Mouse (Mus musculus) intestine, embryonic 15.5 days (tissue): ENCODE data around the gene Runx2. TPM values are rescaled to one million over a fixed set of nuclear protein-coding genes. Genes with fewer than 3 reads are reported as not detected.

Source experiments
- ATAC-seq: fragments of 200-750 bp; cut with Nextera tagmentation; 2 replicates; pipeline ENCODE4 v1.8.0; 2017; ENCODE audit warnings: moderate TSS enrichment, moderate library complexity
- H3K27ac ChIP-seq: fragments of 300-500 bp; sonication (generic); 2 replicates; pipeline ENCODE4 v1.5.1; 2015; ENCODE audit warnings: mild to moderate bottlenecking, inconsistent platforms
- H3K27me3 ChIP-seq: fragments of 300-500 bp; sonication (generic); replicated peaks from 2 replicates; pipeline ENCODE4 v1.6.1; 2015; ENCODE audit warnings: inconsistent platforms
- H3K36me3 ChIP-seq: fragments of 300-500 bp; sonication (generic); 2 replicates; pipeline ENCODE4 v1.6.1; 2015; ENCODE audit warnings: inconsistent platforms
- H3K4me1 ChIP-seq: fragments of 300-500 bp; sonication (generic); replicated peaks from 2 replicates; pipeline ENCODE4 v1.6.1; 2015; ENCODE audit warnings: inconsistent platforms
- H3K4me2 ChIP-seq: fragments of 300-500 bp; sonication (generic); replicated peaks from 2 replicates; pipeline ENCODE4 v1.6.1; 2015; ENCODE audit warnings: mild to moderate bottlenecking, inconsistent platforms
- H3K4me3 ChIP-seq: fragments of 300-500 bp; sonication (generic); replicated peaks from 2 replicates; pipeline ENCODE4 v1.5.1; 2015; ENCODE audit warnings: inconsistent platforms
- H3K9ac ChIP-seq: fragments of 300-500 bp; sonication (generic); 2 replicates; pipeline ENCODE4 v1.6.1; 2015; ENCODE audit warnings: inconsistent platforms
- H3K9me3 ChIP-seq: fragments of 300-500 bp; sonication (generic); 2 replicates; pipeline ENCODE4 v1.6.1; 2016; ENCODE audit warnings: inconsistent platforms
- WGBS: fragments of 180-500 bp; shearing (Covaris S2); methylation state at CpG from one replicate; pipeline ENCODE4 v1.1.7; 2015; 5-methylcytosine and 5-hydroxymethylcytosine counted together
- polyA plus RNA-seq: library from polyadenylated mRNA; unstranded; fragments of >200 nt; fragmentation: Nextera tagmentation; extraction: Ambion mirVana; gene quantifications from 2 replicates; pipeline ENCODE4 v1.2.1, GENCODE M21; 2015

The Runx2 gene
- polyA plus RNA-seq, 1 experiment from 2014 or later = 1.2 TPM

DNA sequence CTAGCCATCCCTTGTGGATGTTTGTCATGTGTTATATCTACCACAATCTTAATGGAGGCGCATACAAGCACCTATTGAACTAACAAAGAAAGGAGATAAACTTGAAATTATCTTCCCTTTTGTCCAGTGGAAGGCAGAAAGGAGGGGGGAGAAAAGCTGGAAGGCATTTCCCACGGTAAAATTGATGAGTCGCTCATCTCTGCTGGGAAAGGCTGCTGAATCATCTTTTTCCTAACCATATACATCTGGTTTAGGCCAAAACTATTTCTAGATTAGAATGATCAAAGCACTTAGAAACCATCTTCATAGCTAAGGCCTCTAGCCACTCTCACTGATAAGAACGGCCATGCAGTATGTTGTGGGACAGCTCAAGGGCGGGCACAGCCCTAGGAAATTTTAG is 147.3 kb downstream of the Runx2 start:
- H3K4me2 ChIP-seq = no peak overlapping the region
- H3K27ac ChIP-seq = no peak overlapping the region
- H3K9me3 ChIP-seq = no peaks in the 10 kb centered on the region
- H3K4me1 ChIP-seq = no peaks in the 10 kb centered on the region; the same call in 1 of the 2 replicates
- no peaks in the 10 kb centered on the region for H3K36me3 ChIP-seq
- H3K4me3 ChIP-seq = no peak overlapping the region
- no peak overlapping the region for H3K9ac ChIP-seq
- 78% methylated on average over 5 of the region's 5 CpGs for WGBS
- no peaks in the 10 kb centered on the region for H3K27me3 ChIP-seq
- ATAC-seq = no peak

DNA sequence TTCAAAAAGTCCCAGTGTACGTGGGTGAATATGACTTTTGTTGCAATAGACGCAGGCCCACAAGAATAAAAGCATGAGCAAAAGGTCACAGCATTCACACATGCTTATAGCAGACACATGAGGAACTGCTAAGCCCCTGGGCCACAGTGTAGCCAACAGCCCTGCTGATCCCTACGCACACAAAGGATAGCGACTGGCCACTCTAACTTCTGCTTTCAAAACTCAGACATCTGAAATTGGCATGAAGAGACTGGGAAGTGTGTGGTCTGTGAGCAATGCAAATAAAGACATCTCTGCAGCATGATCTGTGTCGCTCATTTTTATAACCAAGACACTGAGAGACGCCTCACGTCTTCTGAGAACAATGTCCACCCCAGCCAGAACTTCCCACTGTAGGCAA is 150.7 kb downstream of the Runx2 start:
- 80% methylated on average over 7 of the region's 7 CpGs for WGBS

DNA sequence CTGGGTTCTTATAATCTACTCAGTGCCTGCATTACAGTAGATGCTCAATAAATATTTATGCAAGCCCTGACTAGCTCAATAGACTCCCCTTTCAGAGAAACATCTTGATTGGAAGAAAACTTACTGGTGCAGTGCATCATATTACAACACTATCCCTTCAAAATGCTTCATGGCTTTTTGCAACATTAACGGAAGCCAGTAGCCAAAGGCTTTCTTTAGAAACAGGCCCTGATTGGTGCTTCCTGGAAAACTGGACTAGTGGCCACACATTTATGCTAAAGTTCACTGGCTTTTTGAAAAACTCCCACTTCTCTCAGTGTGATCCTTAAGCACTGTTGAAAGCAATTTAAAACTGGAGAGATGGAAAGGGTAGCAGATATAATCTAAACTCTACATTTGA is 151.4 kb downstream of the Runx2 start:
- H3K9me3 ChIP-seq = no peaks in the 10 kb centered on the region
- 63% methylated on average over 1 of the region's 1 CpGs for WGBS
- H3K4me1 ChIP-seq = no peaks in the 10 kb centered on the region
- no peak overlapping the region for H3K4me2 ChIP-seq
- H3K4me3 ChIP-seq = no peak overlapping the region
- no peak overlapping the region for H3K9ac ChIP-seq
- ATAC-seq = no peak
- H3K27me3 ChIP-seq = no peaks in the 10 kb centered on the region
- H3K36me3 ChIP-seq = no peaks in the 10 kb centered on the region
- no peak overlapping the region for H3K27ac ChIP-seq

More for the DNA sequence above, 150.7 kb downstream of the Runx2 start:
- Histone ChIP-seq H3K4me2 (no peak overlapping the region), H3K27ac (no peak overlapping the region), H3K4me1 (no peaks in the 10 kb centered on the region), H3K9me3 (no peaks in the 10 kb centered on the region), H3K9ac (no peak overlapping the region), H3K27me3 (no peaks in the 10 kb centered on the region), H3K4me3 (no peak overlapping the region), H3K36me3 (no peaks in the 10 kb centered on the region)
- ATAC-seq = no peak

DNA sequence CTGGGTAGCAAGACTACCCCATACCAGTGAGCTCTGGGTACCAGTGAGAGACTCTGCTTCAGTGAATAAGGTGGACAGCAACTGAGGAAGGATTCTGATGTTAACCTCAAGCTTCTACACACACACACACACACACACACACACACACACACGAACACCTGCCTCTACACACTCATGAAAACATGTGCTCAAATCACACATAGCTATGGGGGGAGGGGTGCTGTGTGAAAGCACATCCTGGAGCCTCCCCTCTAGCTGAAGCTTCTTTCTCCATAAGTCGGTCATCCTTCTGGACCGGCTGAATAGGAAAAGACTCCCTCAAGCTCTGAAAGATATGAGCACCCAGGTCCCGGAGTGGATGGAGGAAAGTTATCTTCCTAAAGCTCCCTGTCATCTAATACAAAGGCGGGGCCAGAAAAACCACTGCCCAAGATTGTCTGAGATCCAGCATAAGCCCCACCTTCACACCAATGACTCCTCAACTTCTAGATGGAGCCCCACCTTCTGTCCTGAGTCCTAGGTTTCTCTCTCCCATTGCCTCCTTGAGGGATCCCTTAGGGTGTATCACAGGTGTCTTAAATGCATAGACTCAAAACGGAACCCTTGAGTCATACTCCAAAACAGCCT is 152.4 kb downstream of the Runx2 start:
- no peaks in the 10 kb centered on the region for H3K36me3 ChIP-seq
- H3K27me3 ChIP-seq = no peaks in the 10 kb centered on the region
- no peaks in the 10 kb centered on the region for H3K4me1 ChIP-seq
- WGBS = 88% methylated on average over 6 of the region's 6 CpGs
- ATAC-seq = no peak
- no peaks in the 10 kb centered on the region for H3K9me3 ChIP-seq
- H3K4me2 ChIP-seq = no peak overlapping the region
- H3K4me3 ChIP-seq = no peak overlapping the region
- no peak overlapping the region for H3K9ac ChIP-seq
- H3K27ac ChIP-seq = no peak overlapping the region

DNA sequence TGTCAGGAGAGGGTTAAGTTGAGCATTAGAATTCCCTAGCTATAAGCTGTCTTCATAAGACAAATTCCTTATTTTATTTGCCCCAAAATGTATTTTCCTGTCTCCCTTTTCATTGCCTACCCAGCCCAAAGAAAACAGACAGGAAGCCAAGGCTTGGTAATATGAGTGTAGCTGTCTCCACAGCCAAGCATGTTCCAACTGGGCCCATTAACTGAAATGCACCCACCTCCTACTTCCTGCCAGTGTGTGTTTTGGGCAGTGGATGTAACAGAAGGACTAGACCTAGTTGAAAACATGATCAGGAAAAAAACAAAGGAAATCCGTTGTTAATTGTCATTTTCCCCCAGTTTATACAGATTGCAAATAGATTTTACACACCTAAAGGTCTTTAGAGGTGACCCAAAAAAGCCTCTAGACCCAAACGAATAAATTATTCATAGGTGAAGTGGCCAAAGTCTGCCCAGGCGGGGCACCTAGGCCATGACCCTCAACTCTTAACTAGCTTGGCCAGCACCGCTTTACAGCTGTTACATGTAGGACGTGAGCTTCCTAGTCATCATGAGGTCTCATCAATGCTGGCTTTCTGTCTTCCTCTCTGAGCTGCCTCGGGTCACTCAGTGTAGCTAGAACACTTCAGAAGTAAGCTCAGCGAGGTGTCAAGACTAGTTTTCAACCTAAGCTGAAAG is 154.3 kb downstream of the Runx2 start:
- Histone ChIP-seq H3K4me2 (no peak overlapping the region), H3K36me3 (no peaks in the 10 kb centered on the region), H3K27ac (no peak overlapping the region), H3K4me3 (no peak overlapping the region), H3K9me3 (no peaks in the 10 kb centered on the region), H3K27me3 (no peaks in the 10 kb centered on the region), H3K9ac (no peak overlapping the region), H3K4me1 (no peaks in the 10 kb centered on the region)
- WGBS = 72% methylated on average over 7 of the region's 7 CpGs
- no peak for ATAC-seq

DNA sequence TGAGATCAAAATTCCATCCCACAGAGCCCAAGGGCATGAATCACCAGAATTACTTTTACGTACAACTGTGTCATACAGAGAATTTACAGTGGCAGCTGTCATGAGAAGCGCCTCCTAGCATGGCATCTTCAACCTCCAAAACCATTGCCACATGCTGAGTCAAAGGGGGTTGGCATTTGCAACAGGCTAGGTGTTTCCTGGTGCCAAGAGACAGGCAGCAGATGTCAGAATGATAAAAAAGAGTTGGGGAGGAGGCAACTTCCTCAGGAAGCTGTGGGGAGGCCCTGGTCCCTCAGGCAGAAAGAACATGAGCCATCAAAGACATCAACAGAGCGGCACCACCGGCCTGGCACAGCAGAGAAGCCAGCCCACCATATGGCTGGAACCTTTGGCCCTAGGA is 160.1 kb downstream of the Runx2 start:
- no peak overlapping the region for H3K9ac ChIP-seq
- H3K9me3 ChIP-seq = no peaks in the 10 kb centered on the region
- no peak for ATAC-seq
- 74% methylated on average over 4 of the region's 4 CpGs for WGBS
- no peak overlapping the region for H3K27ac ChIP-seq
- H3K36me3 ChIP-seq = no peaks in the 10 kb centered on the region
- H3K27me3 ChIP-seq = no peaks in the 10 kb centered on the region
- H3K4me1 ChIP-seq = no peaks in the 10 kb centered on the region
- no peak overlapping the region for H3K4me2 ChIP-seq
- no peak overlapping the region for H3K4me3 ChIP-seq

DNA sequence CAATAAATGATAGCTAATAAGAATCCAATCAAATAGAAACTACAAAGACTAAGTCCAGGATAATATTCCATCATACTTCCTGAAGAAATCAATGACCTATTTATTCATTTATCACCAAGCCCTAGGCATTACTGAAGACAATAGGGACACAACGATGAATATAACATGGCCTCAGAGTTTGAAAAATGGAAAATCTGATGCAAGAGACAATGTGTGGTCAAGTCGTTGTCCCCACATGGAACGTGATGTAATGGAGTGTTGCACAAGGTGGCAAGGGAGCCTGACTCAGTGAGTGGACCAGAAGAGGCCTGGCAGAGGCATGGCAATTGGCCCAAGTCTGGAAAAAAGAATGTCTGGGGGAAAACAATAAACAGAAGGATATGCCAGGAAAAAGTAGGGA is 161.5 kb downstream of the Runx2 start:
- H3K36me3 ChIP-seq = no peaks in the 10 kb centered on the region
- no peaks in the 10 kb centered on the region for H3K27me3 ChIP-seq
- H3K4me1 ChIP-seq = no peaks in the 10 kb centered on the region
- H3K9ac ChIP-seq = no peak overlapping the region
- no peak for ATAC-seq
- H3K4me2 ChIP-seq = no peak overlapping the region
- no peak overlapping the region for H3K4me3 ChIP-seq
- 87% methylated on average over 3 of the region's 3 CpGs for WGBS
- no peaks in the 10 kb centered on the region for H3K9me3 ChIP-seq
- no peak overlapping the region for H3K27ac ChIP-seq

DNA sequence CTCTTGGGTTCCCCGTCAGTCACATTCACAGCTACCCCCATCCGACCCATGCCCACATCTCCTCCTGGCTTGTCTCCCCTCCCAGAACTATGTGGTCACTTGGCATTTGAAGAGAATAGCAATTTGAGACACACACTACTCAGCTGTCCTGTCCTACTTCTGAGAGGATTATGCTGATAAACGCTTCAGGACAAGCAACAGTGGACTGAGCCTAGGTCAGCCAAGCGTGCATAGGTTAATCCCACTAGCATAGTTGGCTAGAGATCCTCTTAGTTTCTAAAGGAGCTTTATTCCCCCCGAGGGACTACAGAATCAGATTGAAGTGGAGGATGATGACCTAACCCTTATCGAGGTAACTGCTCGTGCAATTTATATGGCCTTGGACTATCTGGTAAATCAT is 162.5 kb downstream of the Runx2 start:
- Histone ChIP-seq H3K4me3 (no peak overlapping the region), H3K27me3 (no peaks in the 10 kb centered on the region), H3K27ac (no peak overlapping the region), H3K9ac (no peak overlapping the region), H3K36me3 (no peaks in the 10 kb centered on the region), H3K4me1 (no peaks in the 10 kb centered on the region), H3K9me3 (no peaks in the 10 kb centered on the region), H3K4me2 (no peak overlapping the region)
- ATAC-seq = no peak
- 90% methylated on average over 7 of the region's 7 CpGs for WGBS

DNA sequence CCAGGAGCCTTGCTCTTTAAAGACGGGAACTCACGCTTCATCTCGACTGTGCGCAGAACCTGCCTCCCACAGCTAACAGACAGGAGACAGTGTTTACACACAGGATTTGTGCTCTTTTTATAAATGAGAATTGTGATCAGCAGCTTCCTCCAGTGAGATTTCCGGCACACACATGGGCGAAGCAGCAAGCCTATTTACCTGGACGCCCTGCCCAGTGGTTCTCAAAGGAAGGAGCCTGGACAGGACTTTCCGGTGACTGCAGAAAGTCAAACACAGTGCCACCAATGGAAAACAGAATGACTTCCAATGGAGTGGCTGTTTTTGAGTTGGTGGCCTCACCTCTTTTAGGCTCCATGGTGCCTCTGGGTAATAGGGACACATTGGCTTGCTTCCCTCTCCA is 163.0 kb downstream of the Runx2 start:
- Histone ChIP-seq H3K4me1 (no peaks in the 10 kb centered on the region), H3K4me2 (no peak overlapping the region), H3K4me3 (no peak overlapping the region), H3K27ac (no peak overlapping the region), H3K9ac (no peak overlapping the region), H3K36me3 (no peaks in the 10 kb centered on the region), H3K9me3 (no peaks in the 10 kb centered on the region), H3K27me3 (no peaks in the 10 kb centered on the region)
- no peak for ATAC-seq
- WGBS = 66% methylated on average over 8 of the region's 8 CpGs

DNA sequence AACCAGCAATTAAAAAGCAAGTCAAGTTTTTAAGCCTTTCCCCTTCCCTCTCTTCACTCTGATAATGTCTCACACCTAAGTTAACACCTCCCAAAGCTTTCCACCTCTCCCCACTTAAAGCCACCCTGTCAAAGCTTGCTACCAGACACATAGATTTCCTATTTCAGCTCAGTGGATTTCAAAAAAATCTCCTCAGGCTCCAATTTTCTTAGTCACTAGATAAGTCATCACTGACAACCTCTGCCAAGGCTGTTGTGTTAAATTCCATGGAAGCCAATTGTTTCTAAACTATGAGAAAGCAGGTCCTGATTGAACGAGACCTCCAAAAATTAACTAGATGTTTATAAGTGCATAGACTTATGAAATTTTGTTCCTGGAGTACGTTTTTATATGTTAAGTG is 164.2 kb downstream of the Runx2 start:
- no peaks in the 10 kb centered on the region for H3K36me3 ChIP-seq
- H3K27me3 ChIP-seq = no peaks in the 10 kb centered on the region
- no peaks in the 10 kb centered on the region for H3K4me1 ChIP-seq
- no peak for ATAC-seq
- WGBS = 86% methylated on average over 2 of the region's 2 CpGs
- H3K4me3 ChIP-seq = no peak overlapping the region
- no peak overlapping the region for H3K27ac ChIP-seq
- H3K9me3 ChIP-seq = no peaks in the 10 kb centered on the region
- H3K9ac ChIP-seq = no peak overlapping the region
- no peak overlapping the region for H3K4me2 ChIP-seq

DNA sequence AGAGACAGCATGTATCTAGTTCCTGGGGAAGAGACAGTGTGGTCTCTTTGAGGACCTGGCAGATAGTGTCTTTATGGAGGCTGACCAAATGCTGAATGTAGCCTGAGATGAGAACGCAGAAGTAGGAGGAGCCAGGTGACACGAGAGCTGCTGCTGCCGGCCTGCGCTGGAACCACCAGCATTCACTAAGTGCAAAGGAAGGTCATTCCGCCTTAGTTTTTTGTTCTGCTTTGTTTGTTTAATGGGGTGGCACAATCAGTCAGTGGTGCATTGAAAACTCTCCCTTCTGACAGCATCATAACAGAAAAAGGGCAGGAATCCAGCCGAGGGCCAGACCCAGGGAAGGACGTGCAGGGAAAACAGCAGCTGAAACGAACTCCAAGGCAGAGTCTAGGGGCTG is 165.5 kb downstream of the Runx2 start:
- Histone ChIP-seq H3K27ac (no peak overlapping the region), H3K4me3 (no peak overlapping the region), H3K9me3 (no peaks in the 10 kb centered on the region), H3K27me3 (no peaks in the 10 kb centered on the region), H3K4me2 (no peak overlapping the region), H3K9ac (no peak overlapping the region), H3K36me3 (no peaks in the 10 kb centered on the region), H3K4me1 (no peaks in the 10 kb centered on the region)
- no peak for ATAC-seq
- WGBS = 32% methylated on average over 8 of the region's 8 CpGs

DNA sequence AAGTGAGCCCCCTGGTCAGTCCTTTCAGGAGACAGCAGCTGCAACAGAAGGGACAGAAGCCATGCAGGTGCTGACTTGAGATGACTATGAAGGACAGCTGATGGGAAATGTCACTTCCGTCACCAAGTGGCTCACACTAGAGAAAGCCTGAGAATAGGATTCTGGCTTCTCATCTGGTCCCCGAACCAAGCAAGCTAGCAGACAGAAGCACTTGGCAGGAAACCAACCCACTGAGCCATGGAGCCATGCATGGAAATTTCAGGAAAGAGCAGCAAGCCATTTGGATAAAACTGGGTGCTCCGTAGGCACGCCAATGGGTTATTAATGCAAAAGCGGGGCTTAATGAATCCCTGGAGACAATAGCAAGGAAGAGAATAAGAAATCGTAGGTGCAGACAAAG is 166.7 kb downstream of the Runx2 start:
- Histone ChIP-seq H3K27me3 (no peaks in the 10 kb centered on the region), H3K4me3 (no peak overlapping the region), H3K36me3 (no peaks in the 10 kb centered on the region), H3K9ac (no peak overlapping the region), H3K4me2 (no peak overlapping the region), H3K9me3 (no peaks in the 10 kb centered on the region), H3K27ac (no peak overlapping the region), H3K4me1 (no peaks in the 10 kb centered on the region)
- WGBS = 90% methylated on average over 6 of the region's 6 CpGs
- no peak for ATAC-seq

DNA sequence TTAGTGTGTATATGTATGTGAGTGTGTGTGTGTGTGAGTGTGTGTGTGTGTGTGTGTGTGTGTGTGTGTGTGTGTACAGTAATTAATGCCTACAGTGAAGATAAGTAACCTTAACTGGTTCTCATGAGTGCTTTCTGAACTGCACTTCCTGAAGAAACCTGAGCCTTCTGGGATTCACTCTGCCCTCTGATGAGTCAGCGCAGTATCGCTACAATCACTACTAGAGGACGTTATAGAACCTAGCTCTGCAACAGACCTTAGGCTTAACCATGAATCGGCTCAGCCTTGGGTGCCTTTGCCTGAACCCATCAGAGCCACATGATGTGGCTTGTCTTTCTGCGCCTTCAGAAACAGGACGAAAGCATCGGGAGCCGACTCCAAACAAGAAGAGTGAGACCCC is 169.5 kb downstream of the Runx2 start:
- no peak for ATAC-seq
- Histone ChIP-seq H3K27me3 (no peaks in the 10 kb centered on the region), H3K4me2 (no peak overlapping the region), H3K4me3 (no peak overlapping the region), H3K9ac (no peak overlapping the region), H3K4me1 (no peaks in the 10 kb centered on the region), H3K27ac (no peak overlapping the region), H3K9me3 (no peaks in the 10 kb centered on the region), H3K36me3 (no peaks in the 10 kb centered on the region)
- 82% methylated on average over 8 of the region's 8 CpGs for WGBS
